Mouse (Mus musculus) forebrain, embryonic 11.5 days (tissue): Measurements from ENCODE around the gene Hdac9. TPM values are rescaled to one million over a fixed set of nuclear protein-coding genes. Genes with fewer than 3 reads are reported as not detected.

Experiments used
- ATAC-seq: fragments of 200-750 bp; cut with Nextera tagmentation; replicated peaks from 2 replicates; pipeline ENCODE4 v1.8.0; 2017; ENCODE audit warnings: moderate TSS enrichment; ENCODE audit not compliant: low FRiP score
- DNase-seq: peaks from one replicate; pipeline ENCODE4 v3.0.0-alpha.2; 2017; ENCODE audit warnings: low spot score
- H3K27ac ChIP-seq: fragments of 300-500 bp; sonication (generic); 2 replicates; pipeline ENCODE4 v1.5.1; 2014; ENCODE audit warnings: low read depth, low read length
- H3K27me3 ChIP-seq: fragments of 300-500 bp; sonication (generic); 2 replicates; pipeline ENCODE4 v1.6.1; 2014; ENCODE audit warnings: mild to moderate bottlenecking, low read length, mixed read lengths; ENCODE audit not compliant: control insufficient read depth, insufficient read depth
- H3K36me3 ChIP-seq: fragments of 300-500 bp; sonication (generic); 2 replicates; pipeline ENCODE4 v1.6.1; 2014; ENCODE audit warnings: mild to moderate bottlenecking, low read length, moderate library complexity, mixed read lengths; ENCODE audit not compliant: control insufficient read depth, insufficient read depth
- H3K4me1 ChIP-seq: fragments of 300-500 bp; sonication (generic); replicated peaks from 2 replicates; pipeline ENCODE4 v1.6.1; 2014; ENCODE audit warnings: low read length, mixed read lengths; ENCODE audit not compliant: control insufficient read depth, insufficient read depth
- H3K4me2 ChIP-seq: fragments of 300-500 bp; sonication (generic); 2 replicates; pipeline ENCODE4 v1.6.1; 2014; ENCODE audit warnings: low read depth, mild to moderate bottlenecking, low read length, moderate library complexity, mixed read lengths; ENCODE audit not compliant: severe bottlenecking
- H3K4me3 ChIP-seq: fragments of 300-500 bp; sonication (generic); 2 replicates; pipeline ENCODE4 v1.5.1; 2014; ENCODE audit warnings: low read depth, low read length
- H3K9ac ChIP-seq: fragments of 300-500 bp; sonication (generic); 2 replicates; pipeline ENCODE4 v1.6.1; 2014; ENCODE audit warnings: low read length
- H3K9me3 ChIP-seq: fragments of 300-500 bp; sonication (generic); 2 replicates; pipeline ENCODE4 v1.6.1; 2016; ENCODE audit warnings: low read length, mixed read lengths; ENCODE audit not compliant: control insufficient read depth
- WGBS: fragments of 180-500 bp; shearing (Covaris S2); extraction: QIAGEN DNeasy Blood & Tissue Kit; methylation state at CpG from one replicate; pipeline ENCODE4 v1.1.7; 2014; 5-methylcytosine and 5-hydroxymethylcytosine counted together
- polyA plus RNA-seq: library from polyadenylated mRNA; unstranded; fragments of >200 nt; fragmentation: Nextera tagmentation; extraction: Ambion mirVana; gene quantifications from 2 replicates; pipeline ENCODE4 v1.2.1, GENCODE M21; 2014

Gene Hdac9
- polyA plus RNA-seq, 1 experiment from 2014 or later = 9.6 TPM

- Histone ChIP-seq H3K9ac (no peak overlapping the region), H3K36me3 (no peaks in the 10 kb centered on the region), H3K4me3 (no peak overlapping the region), H3K27me3 (no peaks in the 10 kb centered on the region), H3K9me3 (no peaks in the 10 kb centered on the region), H3K27ac (no peak overlapping the region), H3K4me1 (no peaks in the 10 kb centered on the region), H3K4me2 (no peak overlapping the region)
- WGBS = 71% methylated on average over 17 of the region's 17 CpGs
- no peak for DNase-seq
- no peak for ATAC-seq
Observed at GRCm38 (mm10) chr12:34215023-34216020, 701.6 kb downstream of the Hdac9 start.

GRCm38 (mm10) chr12:34212162-34212561, 704.7 kb downstream of the Hdac9 start:
- no peak overlapping the region for H3K4me3 ChIP-seq
- no peaks in the 10 kb centered on the region for H3K4me1 ChIP-seq
- ATAC-seq (no peak), DNase-seq (no peak)
- no peak overlapping the region for H3K27ac ChIP-seq
- H3K9ac ChIP-seq = no peak overlapping the region
- no peaks in the 10 kb centered on the region for H3K9me3 ChIP-seq
- H3K27me3 ChIP-seq = no peaks in the 10 kb centered on the region
- WGBS = 66% methylated on average over 3 of the region's 3 CpGs
- H3K4me2 ChIP-seq = no peak overlapping the region
- no peaks in the 10 kb centered on the region for H3K36me3 ChIP-seq

DNA sequence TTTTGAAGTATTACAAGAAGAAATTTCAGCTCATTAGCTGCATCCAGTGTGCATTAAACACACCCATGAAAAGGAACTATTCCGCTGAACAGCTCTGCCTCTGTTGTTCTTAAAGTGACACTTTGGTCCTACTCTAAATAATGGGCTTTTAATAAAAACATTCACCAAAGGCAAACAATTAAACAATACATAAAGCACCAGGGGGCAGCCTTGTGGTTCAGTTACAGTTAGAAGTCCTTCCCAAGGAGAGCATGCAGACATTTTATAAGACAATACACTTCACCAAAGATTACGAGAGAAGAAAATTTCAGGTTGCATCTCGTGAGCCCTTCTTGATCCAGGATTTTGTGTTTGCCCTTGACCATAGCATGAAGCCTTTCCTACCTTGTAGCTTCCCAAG, 715.4 kb downstream of the Hdac9 start:
- 58% methylated on average over 3 of the region's 3 CpGs for WGBS
- Histone ChIP-seq H3K4me2 (no peak overlapping the region), H3K9ac (no peak overlapping the region), H3K36me3 (no peaks in the 10 kb centered on the region), H3K9me3 (no peaks in the 10 kb centered on the region), H3K27me3 (no peaks in the 10 kb centered on the region), H3K4me3 (no peak overlapping the region), H3K27ac (no peak overlapping the region), H3K4me1 (0 out of 2 replicates have a peak, but pooled peaks cover 2% of the 10 kb centered on the region)
- ATAC-seq (no peak), DNase-seq (no peak)

- Histone ChIP-seq H3K4me1 (0 out of 2 replicates have a peak, but pooled peaks cover 2% of the 10 kb centered on the region), H3K27me3 (no peaks in the 10 kb centered on the region), H3K36me3 (no peaks in the 10 kb centered on the region), H3K4me3 (no peak overlapping the region), H3K9me3 (no peaks in the 10 kb centered on the region), H3K4me2 (no peak overlapping the region), H3K9ac (no peak overlapping the region), H3K27ac (no peak overlapping the region)
- ATAC-seq (peak; percentile 51; the same call in 1 of the 2 replicates), DNase-seq (peak; percentile 52)
- WGBS = 26% methylated on average over 4 of the region's 4 CpGs
Observed at GRCm38 (mm10) chr12:34200030-34200446, 716.9 kb downstream of the Hdac9 start.

DNA sequence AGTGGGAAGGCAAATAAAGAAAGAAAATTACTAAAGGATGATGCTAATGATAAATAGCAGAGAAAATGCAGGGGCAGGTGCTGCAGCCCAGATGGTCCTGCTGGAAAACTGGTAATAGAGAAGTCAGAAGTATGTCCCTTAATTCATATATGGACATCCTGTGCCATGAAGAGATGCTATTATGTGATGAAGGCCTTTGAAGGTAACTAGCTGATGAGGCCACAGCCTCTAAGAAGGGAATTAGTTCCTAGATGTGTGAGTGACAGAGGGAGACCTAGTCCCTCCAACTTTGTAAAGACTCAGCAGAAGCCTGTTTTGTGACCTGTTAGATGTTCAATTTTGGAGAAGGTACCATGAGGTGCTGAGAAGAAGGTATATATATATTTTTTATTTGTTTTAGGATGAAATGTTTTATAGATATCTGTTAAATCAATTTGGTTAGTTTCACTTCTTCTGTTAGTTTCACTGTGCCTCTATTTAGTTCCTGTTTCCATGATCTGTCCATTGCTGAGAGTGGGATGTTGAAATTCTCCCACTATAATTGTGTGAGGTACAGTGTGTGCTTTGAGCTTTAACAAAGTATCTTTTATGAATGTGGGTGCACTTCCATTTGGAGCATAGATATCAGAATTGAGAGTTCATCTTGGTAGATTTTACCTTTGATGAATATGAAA, 721.6 kb downstream of the Hdac9 start:
- no peaks in the 10 kb centered on the region for H3K36me3 ChIP-seq
- 0 out of 2 replicates have a peak, but pooled peaks cover 2% of the 10 kb centered on the region for H3K4me1 ChIP-seq
- H3K27ac ChIP-seq = no peak overlapping the region
- H3K9me3 ChIP-seq = no peaks in the 10 kb centered on the region
- H3K9ac ChIP-seq = no peak overlapping the region
- ATAC-seq (no peak), DNase-seq (no peak)
- no peak overlapping the region for H3K4me2 ChIP-seq
- H3K27me3 ChIP-seq = no peaks in the 10 kb centered on the region
- no peak overlapping the region for H3K4me3 ChIP-seq

- H3K4me3 ChIP-seq = no peak overlapping the region
- 97% methylated on average over 4 of the region's 4 CpGs for WGBS
- no peak overlapping the region for H3K4me2 ChIP-seq
- DNase-seq = no peak
- H3K27ac ChIP-seq = no peak overlapping the region
- H3K4me1 ChIP-seq = no peaks in the 10 kb centered on the region
- no peak for ATAC-seq
- H3K9ac ChIP-seq = no peak overlapping the region
- no peaks in the 10 kb centered on the region for H3K9me3 ChIP-seq
- H3K36me3 ChIP-seq = no peaks in the 10 kb centered on the region
- no peaks in the 10 kb centered on the region for H3K27me3 ChIP-seq
Observed at GRCm38 (mm10) chr12:34194116-34194515, 722.8 kb downstream of the Hdac9 start.

DNA sequence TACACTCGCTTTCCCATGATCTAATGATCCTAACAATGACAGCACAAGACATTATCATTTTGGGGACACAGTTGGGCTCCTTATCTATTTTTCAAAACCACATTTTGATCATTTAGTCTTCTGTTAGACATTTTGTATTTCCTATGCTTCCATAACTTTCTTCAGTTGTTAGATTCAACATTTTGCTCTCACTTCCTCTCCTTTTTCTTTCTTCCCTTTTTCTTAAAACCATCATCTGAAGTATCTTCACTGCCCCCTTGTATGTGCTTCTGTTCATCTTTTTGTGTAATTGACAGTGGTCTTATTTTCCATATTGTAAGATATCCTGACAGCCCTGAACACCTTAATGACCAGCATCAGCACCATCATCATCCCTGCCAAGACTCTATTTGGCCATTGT, 725.6 kb downstream of the Hdac9 start:
- Histone ChIP-seq H3K27ac (no peak overlapping the region), H3K4me1 (no peaks in the 10 kb centered on the region), H3K9me3 (no peaks in the 10 kb centered on the region), H3K4me2 (no peak overlapping the region), H3K9ac (no peak overlapping the region), H3K36me3 (no peaks in the 10 kb centered on the region), H3K27me3 (no peaks in the 10 kb centered on the region), H3K4me3 (no peak overlapping the region)
- ATAC-seq (no peak), DNase-seq (no peak)
- 88% methylated on average over 1 of the region's 1 CpGs for WGBS

DNA sequence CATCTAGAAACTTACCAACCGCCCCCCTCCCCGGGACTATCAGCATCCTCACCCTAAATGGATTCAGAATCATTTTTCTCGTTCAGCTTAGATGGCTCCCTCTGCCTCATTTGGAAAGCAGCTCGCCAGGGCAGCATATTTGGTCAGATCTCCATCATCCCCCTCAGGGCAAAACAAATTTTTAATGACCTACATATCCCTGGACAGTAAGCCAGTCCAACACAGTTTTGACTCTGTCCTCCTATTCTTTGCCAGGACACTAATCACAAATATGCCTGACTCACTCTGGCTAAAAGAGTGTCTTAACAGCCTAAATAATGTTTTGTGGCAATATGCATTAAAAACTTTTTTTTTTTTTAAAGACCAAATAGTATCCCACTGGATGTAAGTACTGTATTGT, 738.0 kb downstream of the Hdac9 start:
- H3K27me3 ChIP-seq = no peaks in the 10 kb centered on the region
- H3K9me3 ChIP-seq = no peaks in the 10 kb centered on the region
- H3K36me3 ChIP-seq = no peaks in the 10 kb centered on the region
- DNase-seq (no peak), ATAC-seq (no peak)
- H3K27ac ChIP-seq = no peak overlapping the region
- H3K4me1 ChIP-seq = no peaks in the 10 kb centered on the region
- H3K4me3 ChIP-seq = no peak overlapping the region
- 88% methylated on average over 4 of the region's 4 CpGs for WGBS
- H3K9ac ChIP-seq = no peak overlapping the region
- no peak overlapping the region for H3K4me2 ChIP-seq
